Mouse (Mus musculus): ENCODE results near the gene Acads. TPM values are rescaled to one million over a fixed set of nuclear protein-coding genes. Genes with fewer than 3 reads are reported as not detected.

Acads gene
- polyA plus RNA-seq, 1 experiment from 2014 or later: 38.5 TPM

GRCm38 (mm10) chr5:115062566-115062965, 56.6 kb downstream of the Acads start:
- Histone ChIP-seq H3K4me1 (no peaks in the 10 kb centered on the region), H3K27me3 (no peaks in the 10 kb centered on the region), H3K9me3 (no peaks in the 10 kb centered on the region), H3K4me2 (replicated peaks) (no peak overlapping the region), H3K9ac (replicated peaks) (no peak overlapping the region), H3K4me3 (no peak overlapping the region), H3K36me3 (0 out of 2 replicates have a peak, but pooled peaks cover 19% of the 10 kb centered on the region), H3K27ac (replicated peaks) (no peak overlapping the region)
- WGBS: 73% methylated on average over 1 of the region's 1 CpGs
- ATAC-seq (ENCODE audit: low FRiP score, low read depth): no peak

- H3K9me3 ChIP-seq: no peaks in the 10 kb centered on the region
- no peak overlapping the region for H3K27ac ChIP-seq (replicated peaks)
- no peaks in the 10 kb centered on the region for H3K27me3 ChIP-seq
- ATAC-seq (ENCODE audit: low FRiP score, low read depth): no peak
- H3K36me3 ChIP-seq: 0 out of 2 replicates have a peak, but pooled peaks cover 19% of the 10 kb centered on the region
- H3K4me2 ChIP-seq (replicated peaks): no peak overlapping the region
- WGBS: 91% methylated on average over 3 of the region's 3 CpGs
- H3K4me1 ChIP-seq: no peaks in the 10 kb centered on the region
- H3K9ac ChIP-seq (replicated peaks): no peak overlapping the region
- H3K4me3 ChIP-seq: no peak overlapping the region
Measured at GRCm38 (mm10) chr5:115060977-115061376, 58.2 kb downstream of the Acads start.

Other genes starting within 250 kb of the Acads start
- 1.4 and 2.0 TPM in 2 replicates for gene Oasl2, start 222.4 kb downstream of the Acads start, polyA plus RNA-seq (2016; fragmentation: Nextera tagmentation; extraction: Ambion mirVana)
- 0.19 TPM in 1 of 2 replicates, not detected in the other for gene Oasl1, start 196.1 kb downstream of the Acads start, polyA plus RNA-seq (2016; fragmentation: Nextera tagmentation; extraction: Ambion mirVana)
- 62.9 and 63.1 TPM in 2 replicates for gene 2210016L21Rik, start 177.2 kb downstream of the Acads start, polyA plus RNA-seq (2016; fragmentation: Nextera tagmentation; extraction: Ambion mirVana)
- 0.05 and 0.07 TPM in 2 replicates for gene Hnf1a, start 148.3 kb downstream of the Acads start, polyA plus RNA-seq (2016; fragmentation: Nextera tagmentation; extraction: Ambion mirVana)
- gene Sppl3, start 108.2 kb downstream of the Acads start, polyA plus RNA-seq (2016; fragmentation: Nextera tagmentation; extraction: Ambion mirVana): 16.6 and 17.0 TPM in 2 replicates
- 25.3 and 31.3 TPM in 2 replicates for gene Gm10401, start 21.1 kb downstream of the Acads start, polyA plus RNA-seq (2016; fragmentation: Nextera tagmentation; extraction: Ambion mirVana)
- 62.3 and 65.9 TPM in 2 replicates for gene Unc119b, start 15.6 kb upstream of the Acads start, polyA plus RNA-seq (2016; fragmentation: Nextera tagmentation; extraction: Ambion mirVana)
- gene Mlec, start 38.8 kb upstream of the Acads start, polyA plus RNA-seq (2016; fragmentation: Nextera tagmentation; extraction: Ambion mirVana): 50.0 and 57.1 TPM in 2 replicates
- gene Cabp1, start 75.0 kb upstream of the Acads start, polyA plus RNA-seq (2016; fragmentation: Nextera tagmentation; extraction: Ambion mirVana): 2.3 and 3.6 TPM in 2 replicates
- gene Pop5, start 116.5 kb upstream of the Acads start, polyA plus RNA-seq (2016; fragmentation: Nextera tagmentation; extraction: Ambion mirVana): 76.7 and 79.0 TPM in 2 replicates
- gene Rnf10, start 153.6 kb upstream of the Acads start, polyA plus RNA-seq (2016; fragmentation: Nextera tagmentation; extraction: Ambion mirVana): 196 and 208 TPM in 2 replicates
- 48.5 and 52.8 TPM in 2 replicates for gene Coq5, start 160.3 kb upstream of the Acads start, polyA plus RNA-seq (2016; fragmentation: Nextera tagmentation; extraction: Ambion mirVana)
- 1,312 and 1,433 TPM in 2 replicates for gene Dynll1, start 181.7 kb upstream of the Acads start, polyA plus RNA-seq (2016; fragmentation: Nextera tagmentation; extraction: Ambion mirVana)
- gene Srsf9, start 207.8 kb upstream of the Acads start, polyA plus RNA-seq (2016; fragmentation: Nextera tagmentation; extraction: Ambion mirVana): 346 and 358 TPM in 2 replicates
- gene Gatc, start 221.8 kb upstream of the Acads start, polyA plus RNA-seq (2016; fragmentation: Nextera tagmentation; extraction: Ambion mirVana): 39.7 and 43.6 TPM in 2 replicates
- 50.8 and 57.3 TPM in 2 replicates for gene Triap1, start 221.9 kb upstream of the Acads start, polyA plus RNA-seq (2016; fragmentation: Nextera tagmentation; extraction: Ambion mirVana)
- 768 and 803 TPM in 2 replicates for gene Cox6a1, start 229.6 kb upstream of the Acads start, polyA plus RNA-seq (2016; fragmentation: Nextera tagmentation; extraction: Ambion mirVana)

Data from midbrain, embryonic 12.5 days (tissue).